Comparison of ENCODE assay signal across 10 mouse cellular contexts in genomic region chr2:143696704-143697103, GRCm38 (mm10).
DNase-seq lines count a peak whose midpoint lies in the region; ATAC-seq and TF ChIP-seq lines count a peak whose summit lies in the region.
"Had no signal": no experiment of that assay in that cellular context is flagged by ENCODE, and none has a peak within 500 bp of the region (broad histone marks: within the 10 kb centered on the region; RNA-seq: fewer than 3 reads in every experiment).

No protein-coding gene starts in this region.

- no peak for ATAC-seq in heart, embryonic 14.5 days (ENCODE audit: insufficient number of reproducible peaks, insufficient read depth, low FRiP score, low read depth)
- ATAC-seq in lung, embryonic 14.5 days (ENCODE audit: insufficient read depth): no peak
- ATAC-seq in hindbrain, embryonic 14.5 days (ENCODE audit: low FRiP score): peak; percentile 28; the same call in 1 of the 2 replicates
- ATAC-seq in midbrain, embryonic 15.5 days (replicated peaks): peak; percentile 46; the same call in 1 of the 2 replicates

- intact Hi-C loops in heart, postnatal 25 days (cut with DNase I): no loop called here

- no peaks in the 10 kb centered on the region for H3K9me3 ChIP-seq in heart, embryonic 14.5 days (ENCODE audit: control insufficient read depth, low read length)
- no peaks in the 10 kb centered on the region; the same call in 1 of the 2 replicates for H3K9me3 ChIP-seq in lung, embryonic 14.5 days (ENCODE audit: low read depth, low read length)
- H3K9me3 ChIP-seq in hindbrain, embryonic 14.5 days (ENCODE audit: control insufficient read depth, low read length): peaks cover 20% of the 10 kb centered on the region; the same call in 1 of the 2 replicates
- H3K9me3 ChIP-seq in midbrain, embryonic 15.5 days: no peaks in the 10 kb centered on the region

- DNase-seq in heart, postnatal 25 days (ENCODE audit: low spot score): no peak
- DNase-seq in lung, embryonic 14.5 days: peak; percentile 16
- no peak for DNase-seq in lung, postnatal 36 days
- DNase-seq in hindbrain, embryonic 14.5 days (ENCODE audit: low spot score): no peak
- no peak for DNase-seq in spleen, postnatal 36 days (ENCODE audit: low spot score in 2 of 2)
- DNase-seq: adrenal gland, postnatal 14 days; kidney, postnatal 25 days had no signal

- TF ChIP-seq CTCF in lung, embryonic 14.5 days (IDR thresholded peaks at IDR 0.05; ENCODE audit: low read depth): no peak

- H3K4me2 ChIP-seq in heart, embryonic 14.5 days (ENCODE audit: low read length): peak overlapping the region; percentile 44
- no peak overlapping the region for H3K4me2 ChIP-seq in lung, embryonic 14.5 days
- H3K4me2 ChIP-seq in hindbrain, embryonic 14.5 days (replicated peaks): no peak overlapping the region
- no peak overlapping the region for H3K4me2 ChIP-seq in midbrain, embryonic 15.5 days
- H3K4me2 ChIP-seq: liver, embryonic 15.5 days had no signal

- H3K4me3 ChIP-seq in heart, embryonic 14.5 days (ENCODE audit: control insufficient read depth in 1 of 2, insufficient read depth in 1 of 2, low read depth in 1 of 2, low read length in 2 of 2): no peak overlapping the region
- no peak overlapping the region for H3K4me3 ChIP-seq in lung, embryonic 14.5 days (ENCODE audit: low read depth, low read length)
- no peak overlapping the region for H3K4me3 ChIP-seq in hindbrain, embryonic 14.5 days (replicated peaks; ENCODE audit: low read length)
- H3K4me3 ChIP-seq in midbrain, embryonic 15.5 days: no peak overlapping the region
- H3K4me3 ChIP-seq: liver, embryonic 15.5 days had no signal

- 55% methylated on average over 7 of the region's 7 CpGs for WGBS in heart, embryonic 14.5 days
- 84% methylated on average over 7 of the region's 7 CpGs for WGBS in lung, embryonic 14.5 days
- 90% methylated on average over 7 of the region's 7 CpGs for WGBS in hindbrain, embryonic 14.5 days
- 88% methylated on average over 7 of the region's 7 CpGs for WGBS in midbrain, embryonic 15.5 days

- no peak overlapping the region for H3K9ac ChIP-seq in heart, embryonic 14.5 days (ENCODE audit: low read length)
- no peak overlapping the region for H3K9ac ChIP-seq in lung, embryonic 14.5 days
- H3K9ac ChIP-seq in hindbrain, embryonic 14.5 days: no peak overlapping the region
- H3K9ac ChIP-seq in midbrain, embryonic 15.5 days: no peak overlapping the region
- H3K9ac ChIP-seq: liver, embryonic 15.5 days had no signal

- H3K4me1 ChIP-seq in heart, embryonic 14.5 days (ENCODE audit: control insufficient read depth in 2 of 2, insufficient read depth in 2 of 2, low read length in 2 of 2): 0 out of 4 replicates have a peak, but pooled peaks cover 0 to 3% of the 10 kb centered on the region in 2 experiments
- H3K4me1 ChIP-seq in lung, embryonic 14.5 days (ENCODE audit: insufficient read depth): no peaks in the 10 kb centered on the region
- H3K4me1 ChIP-seq in hindbrain, embryonic 14.5 days (replicated peaks; ENCODE audit: control insufficient read depth, insufficient read depth, low read length): no peaks in the 10 kb centered on the region
- H3K4me1 ChIP-seq in midbrain, embryonic 15.5 days: peaks cover 6% of the 10 kb centered on the region; the same call in 1 of the 2 replicates
- H3K4me1 ChIP-seq: liver, embryonic 15.5 days had no signal

- no peak overlapping the region for H3K27ac ChIP-seq in heart, embryonic 14.5 days (replicated peaks in 1 of 2; ENCODE audit: control insufficient read depth in 1 of 2, insufficient read depth in 1 of 2, low read depth in 2 of 2, low read length in 2 of 2)
- H3K27ac ChIP-seq in lung, embryonic 14.5 days (ENCODE audit: low read depth): no peak overlapping the region
- H3K27ac ChIP-seq in hindbrain, embryonic 14.5 days: peak overlapping the region; percentile 73
- H3K27ac ChIP-seq in midbrain, embryonic 15.5 days: peak overlapping the region; percentile 71
- H3K27ac ChIP-seq: liver, embryonic 15.5 days had no signal

- no peaks in the 10 kb centered on the region for H3K36me3 ChIP-seq in heart, embryonic 14.5 days (ENCODE audit: control insufficient read depth, insufficient read depth, low read length)
- H3K36me3 ChIP-seq in lung, embryonic 14.5 days (ENCODE audit: insufficient read depth): no peaks in the 10 kb centered on the region
- peaks cover 9% of the 10 kb centered on the region; the same call in 1 of the 2 replicates for H3K36me3 ChIP-seq in hindbrain, embryonic 14.5 days (replicated peaks; ENCODE audit: control insufficient read depth, insufficient read depth)
- H3K36me3 ChIP-seq in midbrain, embryonic 15.5 days (replicated peaks): no peaks in the 10 kb centered on the region; the same call in 1 of the 2 replicates
- H3K36me3 ChIP-seq: liver, embryonic 15.5 days had no signal

- H3K27me3 ChIP-seq in heart, embryonic 14.5 days (ENCODE audit: control insufficient read depth, insufficient read depth, low read length): no peaks in the 10 kb centered on the region
- no peaks in the 10 kb centered on the region for H3K27me3 ChIP-seq in lung, embryonic 14.5 days (ENCODE audit: insufficient read depth, low read length)
- no peaks in the 10 kb centered on the region for H3K27me3 ChIP-seq in hindbrain, embryonic 14.5 days (ENCODE audit: control insufficient read depth, insufficient read depth, low read length)
- H3K27me3 ChIP-seq in midbrain, embryonic 15.5 days (replicated peaks): no peaks in the 10 kb centered on the region
- H3K27me3 ChIP-seq: liver, embryonic 15.5 days had no signal

Comparison
In these comparisons a context has a peak if more than half of its experiments do, and no peak if none do; other contexts are left out.
1. ATAC-seq: peak in hindbrain, embryonic 14.5 days (single experiment) and midbrain, embryonic 15.5 days (single experiment); none in heart, embryonic 14.5 days (single experiment) and lung, embryonic 14.5 days (single experiment).
2. H3K27ac ChIP-seq: peak in hindbrain, embryonic 14.5 days (single experiment) and midbrain, embryonic 15.5 days (single experiment); none in heart, embryonic 14.5 days (0 of 2) and lung, embryonic 14.5 days (single experiment).